Mouse (Mus musculus) midbrain, embryonic 11.5 days (tissue): ENCODE data around the gene Ncor1. TPM values are rescaled to one million over a fixed set of nuclear protein-coding genes. Genes with fewer than 3 reads are reported as not detected.

ENCODE experiments used
- ATAC-seq: fragments of 200-750 bp; cut with Nextera tagmentation; 2 replicates; pipeline ENCODE4 v1.8.0; 2017; ENCODE audit warnings: moderate TSS enrichment, moderate library complexity; ENCODE audit not compliant: low FRiP score
- DNase-seq: peaks from one replicate; pipeline ENCODE4 v3.0.0; 2015; ENCODE audit warnings: low spot score; ENCODE audit errors: missing footprints
- H3K27ac ChIP-seq: fragments of 300-500 bp; sonication (generic); 2 replicates; pipeline ENCODE4 v1.5.1; 2014; ENCODE audit warnings: low read depth, low read length
- H3K27me3 ChIP-seq: fragments of 300-500 bp; sonication (generic); 2 replicates; pipeline ENCODE4 v1.6.1; 2014; ENCODE audit warnings: mild to moderate bottlenecking, low read length, moderate library complexity, mixed read lengths; ENCODE audit not compliant: control insufficient read depth, insufficient read depth
- H3K36me3 ChIP-seq: fragments of 300-500 bp; sonication (generic); 2 replicates; pipeline ENCODE4 v1.6.1; 2014; ENCODE audit warnings: mild to moderate bottlenecking, low read length, moderate library complexity, mixed read lengths; ENCODE audit not compliant: control insufficient read depth, insufficient read depth
- H3K4me1 ChIP-seq: fragments of 300-500 bp; sonication (generic); 2 replicates; pipeline ENCODE4 v1.6.1; 2014; ENCODE audit warnings: low read length; ENCODE audit not compliant: control insufficient read depth, insufficient read depth
- H3K4me2 ChIP-seq: fragments of 300-500 bp; sonication (generic); 2 replicates; pipeline ENCODE4 v1.6.1; 2014; ENCODE audit warnings: mild to moderate bottlenecking, moderate library complexity
- H3K4me3 ChIP-seq: fragments of 300-500 bp; sonication (generic); 2 replicates; pipeline ENCODE4 v1.5.1; 2014; ENCODE audit warnings: low read depth, low read length
- H3K9ac ChIP-seq: fragments of 300-500 bp; sonication (generic); 2 replicates; pipeline ENCODE4 v1.6.1; 2014; ENCODE audit warnings: low read length
- H3K9me3 ChIP-seq: fragments of 300-500 bp; sonication (generic); 2 replicates; pipeline ENCODE4 v1.6.1; 2016; ENCODE audit warnings: low read length; ENCODE audit not compliant: control insufficient read depth
- WGBS: fragments of 180-500 bp; shearing (Covaris S2); extraction: QIAGEN DNeasy Blood & Tissue Kit; methylation state at CpG from one replicate; pipeline ENCODE4 v1.1.7; 2014; 5-methylcytosine and 5-hydroxymethylcytosine counted together
- polyA plus RNA-seq: library from polyadenylated mRNA; unstranded; fragments of >200 nt; fragmentation: Nextera tagmentation; extraction: Ambion mirVana; gene quantifications from 2 replicates; pipeline ENCODE4 v1.2.1, GENCODE M21; 2014

Gene Ncor1
- polyA plus RNA-seq, 1 experiment from 2014 or later, result 176 TPM

DNA sequence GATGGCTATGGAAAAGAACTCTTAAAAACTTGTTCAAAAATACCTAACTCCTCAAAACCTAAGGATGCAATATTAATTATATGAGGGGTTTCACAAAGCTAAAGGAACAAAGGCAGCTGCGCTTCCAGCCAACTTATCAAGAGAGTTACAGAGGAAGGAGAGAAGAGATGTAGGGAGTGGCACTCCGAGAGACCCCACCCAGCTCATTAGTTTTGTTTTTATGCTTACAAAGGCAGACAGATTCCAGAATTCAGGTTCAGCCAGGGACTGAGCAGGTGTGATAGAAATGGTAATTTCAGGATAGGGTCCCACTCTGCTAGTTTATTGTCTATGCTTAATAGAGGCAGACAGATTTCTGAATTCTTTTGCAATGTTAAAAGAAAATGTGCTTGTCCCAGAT lies 103.1 kb downstream of the Ncor1 start:
- DNase-seq (no peak), ATAC-seq (no peak)
- H3K9me3 ChIP-seq, result no peaks in the 10 kb centered on the region
- 91% methylated on average over 2 of the region's 2 CpGs for WGBS
- no peak overlapping the region for H3K9ac ChIP-seq
- no peak overlapping the region for H3K4me2 ChIP-seq
- H3K4me3 ChIP-seq, result no peak overlapping the region
- peaks cover 20% of the 10 kb centered on the region for H3K36me3 ChIP-seq
- H3K27me3 ChIP-seq, result no peaks in the 10 kb centered on the region
- H3K27ac ChIP-seq, result no peak overlapping the region
- H3K4me1 ChIP-seq, result no peaks in the 10 kb centered on the region

DNA sequence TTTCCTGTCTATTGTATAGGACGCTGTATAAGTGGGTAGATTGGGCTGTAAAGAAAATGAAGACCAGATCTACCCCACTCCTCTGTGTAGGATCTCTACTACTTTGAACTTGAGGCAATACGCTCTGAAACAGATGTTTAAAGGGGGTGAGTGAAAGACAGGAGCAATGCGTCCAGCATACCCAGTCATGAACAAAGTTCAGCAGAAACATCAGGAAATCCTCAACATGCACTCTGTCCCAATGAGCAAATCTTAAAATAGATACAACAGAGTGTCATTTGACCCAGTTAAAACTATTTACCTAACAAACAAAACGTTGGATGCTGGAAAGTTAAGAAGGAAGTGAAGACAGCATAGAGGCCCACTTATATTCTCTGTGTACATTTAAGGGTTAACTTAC lies 106.4 kb downstream of the Ncor1 start:
- no peaks in the 10 kb centered on the region for H3K4me1 ChIP-seq
- no peak overlapping the region for H3K4me2 ChIP-seq
- no peak overlapping the region for H3K4me3 ChIP-seq
- no peaks in the 10 kb centered on the region for H3K27me3 ChIP-seq
- H3K36me3 ChIP-seq, result peaks cover 29% of the 10 kb centered on the region; the same call in 1 of the 2 replicates
- H3K9me3 ChIP-seq, result no peaks in the 10 kb centered on the region
- WGBS, result 91% methylated on average over 4 of the region's 4 CpGs
- ATAC-seq (no peak), DNase-seq (no peak)
- no peak overlapping the region for H3K27ac ChIP-seq
- no peak overlapping the region for H3K9ac ChIP-seq

GRCm38 (mm10) chr11:62343002-62343401 lies 115.3 kb downstream of the Ncor1 start:
- WGBS, result 97% methylated on average over 13 of the region's 13 CpGs
- Histone ChIP-seq H3K36me3 (peaks cover 14% of the 10 kb centered on the region), H3K4me1 (no peaks in the 10 kb centered on the region)

GRCm38 (mm10) chr11:62332228-62332627 lies 126.1 kb downstream of the Ncor1 start:
- DNase-seq (no peak), ATAC-seq (no peak)
- Histone ChIP-seq H3K27me3 (no peaks in the 10 kb centered on the region), H3K4me2 (no peak overlapping the region), H3K4me3 (no peak overlapping the region), H3K36me3 (peaks cover 25% of the 10 kb centered on the region; the same call in 1 of the 2 replicates), H3K9me3 (no peaks in the 10 kb centered on the region), H3K9ac (no peak overlapping the region), H3K27ac (no peak overlapping the region), H3K4me1 (no peaks in the 10 kb centered on the region)
- 94% methylated on average over 4 of the region's 4 CpGs for WGBS

More at GRCm38 (mm10) chr11:62343002-62343401, 115.3 kb downstream of the Ncor1 start:
- DNase-seq (no peak), ATAC-seq (no peak)
- H3K9me3 ChIP-seq, result no peaks in the 10 kb centered on the region
- no peak overlapping the region for H3K4me2 ChIP-seq
- no peak overlapping the region for H3K4me3 ChIP-seq
- H3K27me3 ChIP-seq, result no peaks in the 10 kb centered on the region
- no peak overlapping the region for H3K9ac ChIP-seq
- H3K27ac ChIP-seq, result no peak overlapping the region

GRCm38 (mm10) chr11:62331141-62331540 lies 127.2 kb downstream of the Ncor1 start:
- no peak for DNase-seq
- H3K36me3 ChIP-seq, result peaks cover 29% of the 10 kb centered on the region; the same call in 1 of the 2 replicates
- no peak overlapping the region for H3K4me2 ChIP-seq
- no peak overlapping the region for H3K9ac ChIP-seq
- no peaks in the 10 kb centered on the region for H3K9me3 ChIP-seq
- H3K4me1 ChIP-seq, result no peaks in the 10 kb centered on the region
- WGBS, result 94% methylated on average over 5 of the region's 5 CpGs
- no peak for ATAC-seq
- no peak overlapping the region for H3K4me3 ChIP-seq
- no peak overlapping the region for H3K27ac ChIP-seq
- no peaks in the 10 kb centered on the region for H3K27me3 ChIP-seq

DNA sequence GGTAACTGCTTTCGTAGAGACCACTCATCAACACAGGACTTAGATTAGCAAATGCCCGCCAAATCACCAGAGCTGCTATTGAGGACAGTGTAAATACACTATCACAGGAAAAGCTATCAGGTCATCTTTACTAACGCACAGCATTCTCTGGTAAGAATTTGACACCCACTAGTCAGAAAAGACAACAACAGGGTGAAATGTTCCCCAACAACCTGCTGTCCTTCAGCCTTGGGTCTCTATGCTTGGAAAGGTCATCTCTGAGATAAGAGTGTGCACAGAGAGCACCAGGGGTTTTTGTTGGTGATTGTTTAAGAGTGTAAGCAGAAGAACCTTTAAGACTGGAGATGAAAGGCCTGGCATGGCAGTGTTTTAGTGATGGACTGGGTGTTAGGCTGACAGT lies 134.7 kb downstream of the Ncor1 start:
- no peak overlapping the region for H3K4me2 ChIP-seq
- no peaks in the 10 kb centered on the region for H3K27me3 ChIP-seq
- H3K9ac ChIP-seq, result no peak overlapping the region
- no peaks in the 10 kb centered on the region for H3K4me1 ChIP-seq
- no peak for ATAC-seq
- 93% methylated on average over 3 of the region's 3 CpGs for WGBS
- peaks cover 22% of the 10 kb centered on the region for H3K36me3 ChIP-seq
- H3K27ac ChIP-seq, result no peak overlapping the region
- no peaks in the 10 kb centered on the region for H3K9me3 ChIP-seq
- DNase-seq, result no peak
- H3K4me3 ChIP-seq, result no peak overlapping the region

- no peak for ATAC-seq
- DNase-seq, result no peak
- peaks cover 23% of the 10 kb centered on the region for H3K36me3 ChIP-seq
- H3K27me3 ChIP-seq, result no peaks in the 10 kb centered on the region
- H3K4me2 ChIP-seq, result no peak overlapping the region
- WGBS, result 95% methylated on average over 3 of the region's 3 CpGs
- H3K27ac ChIP-seq, result no peak overlapping the region
- H3K9ac ChIP-seq, result no peak overlapping the region
- H3K4me3 ChIP-seq, result no peak overlapping the region
- H3K4me1 ChIP-seq, result no peaks in the 10 kb centered on the region
- H3K9me3 ChIP-seq, result no peaks in the 10 kb centered on the region
These were observed 138.2 kb downstream of the Ncor1 start for GRCm38 (mm10) chr11:62320097-62320496.

GRCm38 (mm10) chr11:62317746-62318145 lies 140.6 kb downstream of the Ncor1 start:
- Histone ChIP-seq H3K4me3 (no peak overlapping the region), H3K4me2 (no peak overlapping the region), H3K27ac (no peak overlapping the region), H3K36me3 (peaks cover 21% of the 10 kb centered on the region), H3K27me3 (no peaks in the 10 kb centered on the region), H3K4me1 (no peaks in the 10 kb centered on the region), H3K9me3 (no peaks in the 10 kb centered on the region), H3K9ac (no peak overlapping the region)
- ATAC-seq, result no peak
- DNase-seq, result no peak
- WGBS, result 89% methylated on average over 11 of the region's 11 CpGs

GRCm38 (mm10) chr11:62314984-62315383 lies 143.4 kb downstream of the Ncor1 start:
- no peak for ATAC-seq

DNA sequence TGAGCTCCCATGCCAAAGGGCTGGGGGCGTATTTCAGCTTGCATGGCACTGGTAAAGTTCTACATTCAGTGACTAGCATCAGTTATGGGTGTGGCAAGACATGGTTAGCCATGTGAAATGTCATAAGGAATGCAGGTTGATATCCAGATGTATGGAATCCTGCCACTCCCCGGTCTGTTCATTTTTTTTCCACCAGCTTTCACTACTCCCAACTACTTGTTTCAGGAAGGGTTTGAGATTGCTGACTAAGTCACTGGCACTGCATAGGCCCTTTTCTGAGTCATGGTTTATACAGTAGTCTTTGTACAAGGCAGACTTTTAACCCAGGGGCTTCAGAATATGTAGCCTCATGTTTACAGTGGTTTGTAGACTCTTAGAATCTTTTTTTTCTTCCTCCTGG lies 149.0 kb downstream of the Ncor1 start:
- H3K4me3 ChIP-seq, result no peak overlapping the region
- no peak overlapping the region for H3K9ac ChIP-seq
- 0 out of 2 replicates have a peak, but pooled peaks cover 6% of the 10 kb centered on the region for H3K36me3 ChIP-seq
- H3K27me3 ChIP-seq, result no peaks in the 10 kb centered on the region
- H3K27ac ChIP-seq, result no peak overlapping the region
- WGBS, result 91% methylated on average over 2 of the region's 2 CpGs
- no peaks in the 10 kb centered on the region for H3K9me3 ChIP-seq
- ATAC-seq (no peak), DNase-seq (no peak)
- no peak overlapping the region for H3K4me2 ChIP-seq
- no peaks in the 10 kb centered on the region for H3K4me1 ChIP-seq

More at GRCm38 (mm10) chr11:62314984-62315383, 143.4 kb downstream of the Ncor1 start:
- no peaks in the 10 kb centered on the region for H3K9me3 ChIP-seq
- H3K4me2 ChIP-seq, result no peak overlapping the region
- no peak overlapping the region for H3K9ac ChIP-seq
- H3K36me3 ChIP-seq, result peaks cover 18% of the 10 kb centered on the region
- no peak for DNase-seq
- H3K27me3 ChIP-seq, result no peaks in the 10 kb centered on the region
- 96% methylated on average over 5 of the region's 5 CpGs for WGBS
- no peak overlapping the region for H3K27ac ChIP-seq
- no peaks in the 10 kb centered on the region for H3K4me1 ChIP-seq
- H3K4me3 ChIP-seq, result no peak overlapping the region
